Mouse (Mus musculus) neutrophil, adult 83 days (primary cell): Measurements from ENCODE around the gene Txndc5. TPM values are rescaled to one million over a fixed set of nuclear protein-coding genes. Genes with fewer than 3 reads are reported as not detected.

Experiments
- total RNA-seq, 2 experiments: library from RNA; stranded (reverse); gene quantifications; one replicate each; pipeline ENCODE4 v1.2.4; 2023

Gene Txndc5
- 10 to 100 TPM; 48.8 to 53.1 TPM for total RNA-seq

GRCm38 (mm10) chr13:38528687-38529294 lies at the start of gene Txndc5:
Gene Txndc5, minus strand, starts transcription at chr13:38528824.

Other genes starting within 250 kb of the Txndc5 start
- under 1 TPM in 1 of 2 experiments, not detected in 1; 0.15 TPM for gene Bmp6, start 183.7 kb downstream of the Txndc5 start, total RNA-seq
- gene Bloc1s5, start 106.3 kb upstream of the Txndc5 start, total RNA-seq = 1 to 10 TPM; 2.9 to 3.9 TPM
- 10 to 100 TPM in 1 of 2 experiments, 1 to 10 TPM in 1; 9.3 to 11.1 TPM for gene Eef1e1, start 130.2 kb upstream of the Txndc5 start, total RNA-seq